14 mouse cellular contexts compared by ENCODE assay signal in the genomic region with DNA sequence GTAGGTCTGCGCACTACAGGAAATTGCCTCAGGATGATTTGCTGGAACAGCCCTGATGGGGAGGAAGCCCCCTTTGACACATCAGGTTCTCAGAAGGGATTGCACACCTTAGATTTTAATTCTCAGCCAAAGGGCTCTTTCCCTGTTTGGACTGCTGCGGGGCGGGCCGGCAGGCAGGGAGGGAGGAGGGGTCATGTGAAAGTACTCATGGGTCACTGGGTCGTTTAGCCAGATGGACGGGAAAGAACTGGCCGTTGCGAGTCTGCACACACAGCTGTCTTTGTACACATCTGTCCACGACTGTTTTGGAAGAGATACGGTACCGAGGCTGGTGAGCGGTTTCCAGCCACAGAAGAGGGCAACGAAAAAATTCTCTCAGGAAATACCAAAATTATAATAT. TPM values are rescaled to one million over a fixed set of nuclear protein-coding genes. Genes with fewer than 3 reads are reported as not detected.
A peak's percentile ranks its signal among the peaks of the same experiment; 100 is the strongest.
DNase-seq lines count a peak whose midpoint lies in the region; ATAC-seq and TF ChIP-seq lines count a peak whose summit lies in the region.
"Had no signal": no experiment of that assay in that cellular context is flagged by ENCODE, and none has a peak within 500 bp of the region (broad histone marks: within the 10 kb centered on the region; RNA-seq: fewer than 3 reads in every experiment).

No protein-coding gene starts in this region.

- H3K4me3 ChIP-seq in gastrocnemius, adult 2 months, result no peak overlapping the region
- no peak overlapping the region for H3K4me3 ChIP-seq in embryonic facial prominence, embryonic 14.5 days (ENCODE audit: low read depth, low read length)
- no peak overlapping the region for H3K4me3 ChIP-seq in forebrain, embryonic 16.5 days (replicated peaks; ENCODE audit: low read length)
- no peak overlapping the region for H3K4me3 ChIP-seq in midbrain, postnatal 0 days (ENCODE audit: low read depth, low read length)
- H3K4me3 ChIP-seq: layer of hippocampus, adult 2 months; myocyte had no signal

- no peak for TF ChIP-seq CTCF in gastrocnemius, adult 2 months (IDR thresholded peaks at IDR 0.05)
- TF ChIP-seq CTCF in midbrain, postnatal 0 days (IDR thresholded peaks at IDR 0.05), result no peak

- no peaks in the 10 kb centered on the region for H3K9me3 ChIP-seq in embryonic facial prominence, embryonic 14.5 days (ENCODE audit: control insufficient read depth, low read length)
- no peaks in the 10 kb centered on the region for H3K9me3 ChIP-seq in forebrain, embryonic 16.5 days (ENCODE audit: control insufficient read depth, low read length)
- H3K9me3 ChIP-seq in midbrain, postnatal 0 days (ENCODE audit: low read length), result no peaks in the 10 kb centered on the region

- 16% methylated on average over 13 of the region's 13 CpGs for WGBS in embryonic facial prominence, embryonic 14.5 days
- WGBS in forebrain, embryonic 16.5 days, result 45% methylated on average over 13 of the region's 13 CpGs
- WGBS in midbrain, postnatal 0 days, result 59% methylated on average over 13 of the region's 13 CpGs

- no peaks in the 10 kb centered on the region for H3K27me3 ChIP-seq in embryonic facial prominence, embryonic 14.5 days (replicated peaks; ENCODE audit: control insufficient read depth, insufficient read depth, low read length)
- H3K27me3 ChIP-seq in forebrain, embryonic 16.5 days (replicated peaks; ENCODE audit: control insufficient read depth, insufficient read depth, low read length), result no peaks in the 10 kb centered on the region
- no peaks in the 10 kb centered on the region for H3K27me3 ChIP-seq in midbrain, postnatal 0 days (ENCODE audit: insufficient read depth, low read length)

- DNase-seq in gastrocnemius, adult 2 months, result no peak
- no peak for DNase-seq in gastrocnemius, postnatal 36 days
- no peak for DNase-seq in embryonic facial prominence, embryonic 14.5 days (ENCODE audit: low spot score)
- peak; percentile 63 to 83 for DNase-seq in kidney, postnatal 25 days
- DNase-seq in lung, postnatal 10 days, result peak; percentile 37
- DNase-seq in midbrain, postnatal 0 days (ENCODE audit: low spot score), result no peak
- DNase-seq: adrenal gland, postnatal 14 days; right cerebral cortex, postnatal 4 days; thymus, postnatal 14 days had no signal

- H3K9ac ChIP-seq in embryonic facial prominence, embryonic 14.5 days (ENCODE audit: low read depth, low read length), result no peak overlapping the region
- H3K9ac ChIP-seq in forebrain, embryonic 16.5 days (replicated peaks; ENCODE audit: low read depth, low read length), result no peak overlapping the region
- H3K9ac ChIP-seq in midbrain, postnatal 0 days (replicated peaks; ENCODE audit: low read length, poor library complexity, severe bottlenecking), result no peak overlapping the region

- no peak for ATAC-seq in embryonic facial prominence, embryonic 14.5 days (ENCODE audit: low read depth)
- no peak for ATAC-seq in inflammation-experienced regulatory T-cells, adult 6 months
- ATAC-seq in forebrain, embryonic 16.5 days, result no peak
- no peak for ATAC-seq in midbrain, postnatal 0 days (ENCODE audit: low FRiP score)

- H3K27ac ChIP-seq in gastrocnemius, adult 2 months, result peak overlapping the region; percentile 61
- H3K27ac ChIP-seq in embryonic facial prominence, embryonic 14.5 days (replicated peaks; ENCODE audit: low read depth, low read length), result peak overlapping the region; percentile 58
- no peak overlapping the region for H3K27ac ChIP-seq in forebrain, embryonic 16.5 days (ENCODE audit: low read length)
- H3K27ac ChIP-seq in midbrain, postnatal 0 days (ENCODE audit: low read depth, low read length), result no peak overlapping the region
- H3K27ac ChIP-seq: macrophage had no signal

- intact Hi-C loops in gastrocnemius, adult 2 months (cut with DNase I), result no loop called here
- intact Hi-C loops in gastrocnemius, postnatal 36 days (cut with DNase I), result no loop called here

- H3K36me3 ChIP-seq in embryonic facial prominence, embryonic 14.5 days (ENCODE audit: control insufficient read depth, insufficient read depth, low read length), result peaks cover 9% of the 10 kb centered on the region; the same call in 1 of the 2 replicates
- no peaks in the 10 kb centered on the region for H3K36me3 ChIP-seq in forebrain, embryonic 16.5 days (ENCODE audit: control insufficient read depth, insufficient read depth)
- H3K36me3 ChIP-seq in midbrain, postnatal 0 days (ENCODE audit: insufficient read depth, low read length), result no peaks in the 10 kb centered on the region

- no peak overlapping the region for H3K4me2 ChIP-seq in embryonic facial prominence, embryonic 14.5 days (ENCODE audit: low read depth, low read length)
- H3K4me2 ChIP-seq in forebrain, embryonic 16.5 days (ENCODE audit: low read length), result no peak overlapping the region
- H3K4me2 ChIP-seq in midbrain, postnatal 0 days (ENCODE audit: low read depth, low read length, poor library complexity, severe bottlenecking), result no peak overlapping the region

- peaks cover 19% of the 10 kb centered on the region for H3K4me1 ChIP-seq in embryonic facial prominence, embryonic 14.5 days (ENCODE audit: control insufficient read depth, insufficient read depth, low read length)
- H3K4me1 ChIP-seq in forebrain, embryonic 16.5 days (replicated peaks; ENCODE audit: control insufficient read depth, insufficient read depth, low read length), result no peaks in the 10 kb centered on the region; the same call in 1 of the 2 replicates
- no peaks in the 10 kb centered on the region for H3K4me1 ChIP-seq in midbrain, postnatal 0 days (ENCODE audit: insufficient read depth, low read length)

RNA-seq across cellular contexts. Expression of gene Ctdspl, which starts 13.2 kb away (rescaled TPM):
- total RNA-seq in gastrocnemius, adult 2 months (2021), result 1 to 10 TPM; 3.5 to 5.9 TPM
- total RNA-seq in gastrocnemius, postnatal 36 days (2021), result 1 to 10 TPM; 4.9 to 5.1 TPM
- polyA plus RNA-seq in embryonic facial prominence, embryonic 14.5 days (2014; fragmentation: Nextera tagmentation; extraction: Ambion mirVana), result 17.7 and 17.8 TPM in 2 replicates
- polyA plus RNA-seq in inflammation-experienced regulatory T-cells, adult 6 months (2017; shearing (Covaris generic)), result 1 to 10 TPM; 1.0 to 1.3 (median 1.3) TPM
- 7.2 and 8.8 TPM in 2 replicates for polyA plus RNA-seq in forebrain, embryonic 16.5 days (2015; fragmentation: Nextera tagmentation; extraction: Ambion mirVana)
- total RNA-seq in midbrain, postnatal 0 days (2014; rRNA removed), result 9.5 and 11.9 TPM in 2 replicates
- 5.2 and 7.1 TPM in 2 replicates for polyA plus RNA-seq in midbrain, postnatal 0 days (2015; fragmentation: Nextera tagmentation; extraction: Ambion mirVana)

Comparison
In these comparisons a context has a peak if more than half of its experiments do, and no peak if none do; other contexts are left out.
1. DNase-seq: peak in kidney, postnatal 25 days (2 of 2) and lung, postnatal 10 days (single experiment); none in gastrocnemius, adult 2 months (single experiment), gastrocnemius, postnatal 36 days (0 of 2), embryonic facial prominence, embryonic 14.5 days (single experiment) and midbrain, postnatal 0 days (single experiment).
2. H3K27ac ChIP-seq: peak in gastrocnemius, adult 2 months (single experiment) and embryonic facial prominence, embryonic 14.5 days (single experiment); none in forebrain, embryonic 16.5 days (single experiment) and midbrain, postnatal 0 days (single experiment).